Mouse (Mus musculus) mammary gland, adult 2 months (tissue): Measurements from ENCODE around the gene Timd4. TPM values are rescaled to one million over a fixed set of nuclear protein-coding genes. Genes with fewer than 3 reads are reported as not detected.

Experiments
- polyA plus RNA-seq: library from polyadenylated mRNA; depleted of rRNA; stranded (reverse); fragments of >200 nt; gene quantifications from 2 replicates; pipeline ENCODE4 v1.2.3, GENCODE M21; 2012; ENCODE audit warnings: low replicate concordance; rRNA removed

The Timd4 gene
- polyA plus RNA-seq, result 11.4 and 20.7 TPM in 2 replicates

DNA sequence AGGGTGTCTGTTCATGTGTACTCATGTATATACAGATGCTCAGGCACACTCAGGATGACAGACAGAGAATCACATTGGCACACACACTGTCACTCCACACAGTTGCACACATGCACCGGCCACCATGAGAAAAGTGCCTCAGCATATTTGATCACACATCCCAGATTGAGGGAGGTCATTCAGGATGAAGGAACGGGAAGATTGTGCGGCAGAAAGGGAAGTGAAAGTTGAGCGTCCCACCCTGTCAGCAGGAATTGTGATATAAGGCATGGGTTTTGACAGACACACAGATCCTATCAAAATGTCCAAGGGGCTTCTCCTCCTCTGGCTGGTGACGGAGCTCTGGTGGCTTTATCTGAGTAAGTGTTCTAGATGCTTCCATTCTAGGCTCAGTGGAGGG, at the start of gene Timd4:
TSS of gene Timd4 (plus strand) at position 290 of the 400 bp plus-strand sequence.

Other genes with a start within 250 kb of the Timd4 start
- gene BC053393, start 239.3 kb upstream of the Timd4 start, polyA plus RNA-seq, result not detected in 2 replicates
- gene Dppa1, start 181.5 kb upstream of the Timd4 start, polyA plus RNA-seq, result not detected in 2 replicates
- gene Timd2, start 103.7 kb upstream of the Timd4 start, polyA plus RNA-seq, result 0.47 and 0.55 TPM in 2 replicates
- 0.92 and 3.0 TPM in 2 replicates for gene Havcr1, start 75.7 kb upstream of the Timd4 start, polyA plus RNA-seq